ENCODE assay signal across 27 mouse cellular contexts in genomic region chr7:132005996-132006696, GRCm38 (mm10). TPM values are rescaled to one million over a fixed set of nuclear protein-coding genes. Genes with fewer than 3 reads are reported as not detected.
DNase-seq lines count a peak whose midpoint lies in the region; ATAC-seq and TF ChIP-seq lines count a peak whose summit lies in the region.
"Had no signal": no experiment of that assay in that cellular context is flagged by ENCODE, and none has a peak within 500 bp of the region (broad histone marks: within the 10 kb centered on the region; RNA-seq: fewer than 3 reads in every experiment).

No protein-coding gene starts in this region.

- no peak for DNase-seq in forebrain, embryonic 10.5 days (ENCODE audit: extremely low spot score, low spot score)
- no peak for DNase-seq in forebrain, embryonic 11.5 days (ENCODE audit: low spot score)
- DNase-seq in left cerebral cortex, postnatal 14 days (ENCODE audit: low spot score in 2 of 2) = peak; percentile 31 to 61
- no peak for DNase-seq in left cerebral cortex, postnatal 10 days (ENCODE audit: extremely low spot score in 1 of 2, low spot score in 2 of 2)
- DNase-seq in layer of hippocampus, adult 8-10 months (ENCODE audit: low spot score in 2 of 2) = peak; percentile 33 to 35
- DNase-seq in retina, postnatal 1 day = peak; percentile 21
- no peak for DNase-seq in lung, adult 2 months
- DNase-seq: adrenal gland, postnatal 25 days; cerebellum, adult 8-10 months; gastrocnemius, postnatal 14 days; heart, adult 2 months; kidney, postnatal 4 days; lung, adult 18-20 months; spleen, adult 18-20 months; thymus, postnatal 25 days had no signal

- peaks cover 8% of the 10 kb centered on the region; the same call in 1 of the 2 replicates for H3K4me1 ChIP-seq in forebrain, embryonic 10.5 days
- H3K4me1 ChIP-seq in forebrain, embryonic 11.5 days (replicated peaks; ENCODE audit: control insufficient read depth, insufficient read depth, low read length) = peaks cover 3% of the 10 kb centered on the region; the same call in 1 of the 2 replicates
- H3K4me1 ChIP-seq in lung, adult 2 months (ENCODE audit: control insufficient read depth, insufficient read depth, low read length) = no peaks in the 10 kb centered on the region
- H3K4me1 ChIP-seq: kidney, embryonic 15.5 days; megakaryocyte, embryonic 14.5 days; midbrain, embryonic 15.5 days had no signal

- no peaks in the 10 kb centered on the region for H3K27me3 ChIP-seq in forebrain, embryonic 10.5 days (ENCODE audit: poor library complexity, severe bottlenecking)
- no peaks in the 10 kb centered on the region for H3K27me3 ChIP-seq in forebrain, embryonic 11.5 days (ENCODE audit: control insufficient read depth, insufficient read depth, low read length)
- H3K27me3 ChIP-seq: embryonic facial prominence, embryonic 13.5 days; kidney, embryonic 15.5 days; megakaryocyte, embryonic 14.5 days; midbrain, embryonic 15.5 days had no signal

- intact Hi-C loops in left cerebral cortex, postnatal 14 days (cut with DNase I) = no loop called here
- intact Hi-C loops in left cerebral cortex, postnatal 10 days (cut with DNase I) = no loop called here

- no peak for TF ChIP-seq POLR2A in lung, adult 2 months (IDR thresholded peaks at IDR 0.05; ENCODE audit: borderline replicate concordance, extremely low read depth, low read depth, low read length)

- H3K9me3 ChIP-seq in forebrain, embryonic 10.5 days = no peaks in the 10 kb centered on the region
- H3K9me3 ChIP-seq in forebrain, embryonic 11.5 days (ENCODE audit: control insufficient read depth, low read length) = no peaks in the 10 kb centered on the region
- H3K9me3 ChIP-seq: embryonic facial prominence, embryonic 13.5 days; kidney, embryonic 15.5 days; midbrain, embryonic 15.5 days had no signal

- H3K4me2 ChIP-seq in forebrain, embryonic 11.5 days (ENCODE audit: low read depth, low read length, severe bottlenecking) = no peak overlapping the region
- H3K4me2 ChIP-seq: embryonic facial prominence, embryonic 13.5 days; kidney, embryonic 15.5 days; liver, embryonic 11.5 days; midbrain, embryonic 15.5 days had no signal

- ATAC-seq in forebrain, embryonic 11.5 days (replicated peaks; ENCODE audit: low FRiP score) = no peak
- ATAC-seq: hindbrain, postnatal 0 days; intestine, postnatal 0 days; midbrain, embryonic 15.5 days had no signal

- WGBS in forebrain, embryonic 10.5 days = 78% methylated on average over 14 of the region's 14 CpGs
- 67% methylated on average over 14 of the region's 14 CpGs for WGBS in forebrain, embryonic 11.5 days
- 77% methylated on average over 14 of the region's 14 CpGs for WGBS in lung, adult 2 months

- peak overlapping the region; percentile 16; the same call in 1 of the 2 replicates for H3K27ac ChIP-seq in forebrain, embryonic 10.5 days
- no peak overlapping the region for H3K27ac ChIP-seq in forebrain, embryonic 11.5 days (ENCODE audit: low read depth, low read length)
- H3K27ac ChIP-seq: embryonic facial prominence, embryonic 13.5 days; heart, adult 2 months; hindbrain, postnatal 0 days; kidney, embryonic 15.5 days; midbrain, embryonic 15.5 days had no signal

- no peak for TF ChIP-seq CTCF in lung, adult 2 months (IDR thresholded peaks at IDR 0.05; ENCODE audit: insufficient read depth, low read length)

- H3K36me3 ChIP-seq in forebrain, embryonic 10.5 days (replicated peaks) = no peaks in the 10 kb centered on the region
- no peaks in the 10 kb centered on the region for H3K36me3 ChIP-seq in forebrain, embryonic 11.5 days (ENCODE audit: control insufficient read depth, insufficient read depth, low read length)
- H3K36me3 ChIP-seq: embryonic facial prominence, embryonic 13.5 days; G1E; kidney, embryonic 15.5 days; midbrain, embryonic 15.5 days had no signal

- no peak overlapping the region for H3K4me3 ChIP-seq in forebrain, embryonic 10.5 days
- no peak overlapping the region for H3K4me3 ChIP-seq in forebrain, embryonic 11.5 days (ENCODE audit: low read depth, low read length)
- H3K4me3 ChIP-seq in lung, adult 2 months (replicated peaks; ENCODE audit: extremely low read depth, low read depth, low read length) = no peak overlapping the region
- H3K4me3 ChIP-seq: embryonic facial prominence, embryonic 13.5 days; heart, adult 2 months; kidney, embryonic 15.5 days; megakaryocyte, embryonic 14.5 days; midbrain, embryonic 15.5 days; myocyte had no signal

- no peak overlapping the region for H3K9ac ChIP-seq in forebrain, embryonic 11.5 days (ENCODE audit: low read length)
- H3K9ac ChIP-seq: embryonic facial prominence, embryonic 13.5 days; kidney, embryonic 15.5 days; midbrain, embryonic 15.5 days had no signal

RNA-seq across cellular contexts. Expression of gene Gpr26, which starts 39.9 kb away (rescaled TPM):
- polyA plus RNA-seq in forebrain, embryonic 10.5 days (2016; fragmentation: Nextera tagmentation; extraction: Ambion mirVana) = 0.02 TPM in 1 of 2 replicates, not detected in the other
- polyA plus RNA-seq in forebrain, embryonic 11.5 days (2014; fragmentation: Nextera tagmentation; extraction: Ambion mirVana) = 0.15 and 0.25 TPM in 2 replicates
- total RNA-seq in left cerebral cortex, postnatal 14 days (2021) = 100 to 1,000 TPM; 110 to 119 TPM
- total RNA-seq in left cerebral cortex, postnatal 10 days (2021) = 100 to 1,000 TPM in 1 of 2 experiments, 10 to 100 TPM in 1; 95.6 to 107 TPM
- total RNA-seq in layer of hippocampus, adult 8-10 months (2022) = 10 to 100 TPM; 55.4 to 68.6 (median 60.9) TPM
- polyA plus RNA-seq in lung, adult 2 months (2012; rRNA removed) = not detected in 2 replicates
- total RNA-seq: adrenal gland, postnatal 25 days; gastrocnemius, postnatal 14 days; heart, adult 2 months; hematopoietic stem cell, adult 5-6 weeks had no signal
- polyA plus RNA-seq: G1E; heart, adult 2 months; heart, embryonic 14.5 days; intestine, postnatal 0 days; kidney, embryonic 15.5 days; limb, embryonic 11.5 days; liver, embryonic 11.5 days; myocyte had no signal

Comparison
In these comparisons a context has a peak if more than half of its experiments do, and no peak if none do; other contexts are left out.
1. DNase-seq: peak in left cerebral cortex, postnatal 14 days (2 of 2), layer of hippocampus, adult 8-10 months (2 of 2) and retina, postnatal 1 day (single experiment); none in forebrain, embryonic 10.5 days (single experiment), forebrain, embryonic 11.5 days (single experiment), left cerebral cortex, postnatal 10 days (0 of 2) and lung, adult 2 months (single experiment).